Mouse (Mus musculus) G1E (cell line): Measurements from ENCODE around the gene Oip5.

ENCODE experiments used
- CTCF ChIP-seq: IDR thresholded peaks from 2 replicates; pipeline ENCODE4 v1.5.1; 2012; ENCODE audit warnings: low read depth, low read length, inconsistent platforms, mixed read lengths
- GATA2 ChIP-seq: IDR thresholded peaks from 2 replicates; pipeline ENCODE4 v1.6.1; 2012; ENCODE audit warnings: low read depth, low read length, inconsistent platforms, borderline replicate concordance
- TAL1 ChIP-seq: conservative IDR thresholded peaks from 2 replicates; pipeline ENCODE4 v1.6.1; 2012; ENCODE audit warnings: low read depth, low read length, inconsistent platforms, mixed read lengths

DNA sequence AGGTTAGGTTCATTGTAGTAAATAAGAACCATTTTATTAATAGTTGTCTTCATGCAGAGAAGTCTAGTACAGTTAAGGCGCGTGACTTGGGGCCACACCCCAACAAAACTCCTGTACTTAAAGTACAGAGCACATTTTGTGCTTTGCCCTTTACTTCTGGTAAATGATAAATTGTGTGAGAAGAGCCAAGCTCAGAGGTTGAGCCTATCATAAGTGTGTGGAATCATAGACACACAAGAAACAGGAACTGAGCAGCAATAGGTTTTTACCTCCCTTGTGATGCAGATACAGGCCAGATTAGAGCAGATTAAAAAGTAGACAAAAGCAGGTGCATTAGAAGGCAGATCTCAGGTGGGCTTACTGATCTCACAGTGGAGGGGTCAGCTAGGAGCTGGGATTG is 3.0 kb upstream of the Oip5 start:
- TF ChIP-seq CTCF = no peak
- TF ChIP-seq TAL1 = no peak
- no peak for TF ChIP-seq GATA2
